ENCODE assay signal across 22 mouse cellular contexts in genomic region chr4:119181456-119181855, GRCm38 (mm10). TPM values are rescaled to one million over a fixed set of nuclear protein-coding genes. Genes with fewer than 3 reads are reported as not detected.
DNase-seq lines count a peak whose midpoint lies in the region; ATAC-seq and TF ChIP-seq lines count a peak whose summit lies in the region.
"Had no signal": no experiment of that assay in that cellular context is flagged by ENCODE, and none has a peak within 500 bp of the region (broad histone marks: within the 10 kb centered on the region; RNA-seq: fewer than 3 reads in every experiment).

No protein-coding gene starts in this region.

- peak overlapping the region; percentile 18; the same call in 1 of the 2 replicates for H3K27ac ChIP-seq in layer of hippocampus, adult 2 months
- peak overlapping the region; percentile 16; the same call in 1 of the 2 replicates for H3K27ac ChIP-seq in liver, embryonic 15.5 days (replicated peaks)
- H3K27ac ChIP-seq: embryonic facial prominence, embryonic 15.5 days; kidney, embryonic 15.5 days; limb, embryonic 13.5 days; macrophage; midbrain, embryonic 15.5 days; neural tube, embryonic 12.5 days had no signal

- no peak overlapping the region for H3K4me3 ChIP-seq in layer of hippocampus, adult 2 months
- H3K4me3 ChIP-seq in liver, embryonic 15.5 days (replicated peaks), result no peak overlapping the region
- H3K4me3 ChIP-seq: embryonic facial prominence, embryonic 15.5 days; kidney, embryonic 15.5 days; limb, embryonic 13.5 days; midbrain, embryonic 15.5 days; neural tube, embryonic 12.5 days had no signal

- H3K9ac ChIP-seq in liver, embryonic 15.5 days, result no peak overlapping the region
- H3K9ac ChIP-seq: embryonic facial prominence, embryonic 15.5 days; kidney, embryonic 15.5 days; limb, embryonic 13.5 days; midbrain, embryonic 15.5 days; neural tube, embryonic 12.5 days had no signal

- ATAC-seq in liver, embryonic 15.5 days (ENCODE audit: insufficient read depth), result no peak
- ATAC-seq: midbrain, embryonic 15.5 days had no signal

- DNase-seq in layer of hippocampus, adult 2 months (ENCODE audit: low spot score in 2 of 2), result no peak
- no peak for DNase-seq in layer of hippocampus, postnatal 10 days (ENCODE audit: low spot score in 2 of 2)
- peak; percentile 27 to 28 for DNase-seq in spleen, adult 18-20 months
- no peak for DNase-seq in spleen, postnatal 4 days (ENCODE audit: low spot score in 2 of 2)
- peak; percentile 90 for DNase-seq in splenic B cell, adult 2 months (ENCODE audit: low read depth, low spot score)
- no peak for DNase-seq in thymus, adult 18-20 months
- DNase-seq in urinary bladder, postnatal 25 days (ENCODE audit: low spot score), result no peak
- DNase-seq: cerebellum, adult 18-20 months had no signal

- no peaks in the 10 kb centered on the region for H3K27me3 ChIP-seq in liver, embryonic 15.5 days
- no peaks in the 10 kb centered on the region for H3K27me3 ChIP-seq in splenic B cell, adult 2 months (ENCODE audit: control insufficient read depth, insufficient read depth, low read length, poor library complexity, severe bottlenecking)
- H3K27me3 ChIP-seq: embryonic facial prominence, embryonic 15.5 days; kidney, embryonic 15.5 days; limb, embryonic 13.5 days; midbrain, embryonic 15.5 days; neural tube, embryonic 12.5 days had no signal

- no peak for TF ChIP-seq CTCF in layer of hippocampus, adult 2 months (conservative IDR thresholded peaks at IDR 0.05)

- no peaks in the 10 kb centered on the region for H3K9me3 ChIP-seq in liver, embryonic 15.5 days (replicated peaks)
- H3K9me3 ChIP-seq: embryonic facial prominence, embryonic 15.5 days; kidney, embryonic 15.5 days; limb, embryonic 13.5 days; midbrain, embryonic 15.5 days; neural tube, embryonic 12.5 days had no signal

- peaks cover 83% of the 10 kb centered on the region for H3K4me1 ChIP-seq in liver, embryonic 15.5 days (replicated peaks)
- H3K4me1 ChIP-seq: embryonic facial prominence, embryonic 15.5 days; limb, embryonic 13.5 days; midbrain, embryonic 15.5 days; neural tube, embryonic 12.5 days had no signal

- H3K4me2 ChIP-seq in liver, embryonic 15.5 days, result peak overlapping the region; percentile 25; the same call in 1 of the 2 replicates
- H3K4me2 ChIP-seq: embryonic facial prominence, embryonic 15.5 days; kidney, embryonic 15.5 days; limb, embryonic 13.5 days; midbrain, embryonic 15.5 days; neural tube, embryonic 12.5 days had no signal

- WGBS in liver, embryonic 15.5 days (ENCODE audit: insufficient replicate concordance), result 58% methylated on average over 9 of the region's 9 CpGs

- peaks cover 100% of the 10 kb centered on the region for H3K36me3 ChIP-seq in liver, embryonic 15.5 days (replicated peaks)
- no peaks in the 10 kb centered on the region for H3K36me3 ChIP-seq in splenic B cell, adult 2 months (ENCODE audit: control insufficient read depth, insufficient read depth, low read length, poor library complexity, severe bottlenecking)
- H3K36me3 ChIP-seq: embryonic facial prominence, embryonic 15.5 days; kidney, embryonic 15.5 days; limb, embryonic 13.5 days; midbrain, embryonic 15.5 days; neural tube, embryonic 12.5 days had no signal

RNA-seq across cellular contexts. Expression of gene Zfp691, which starts 7.5 kb away (rescaled TPM):
- 1 to 10 TPM; 6.1 to 6.5 TPM for total RNA-seq in layer of hippocampus, adult 2 months (2021)
- total RNA-seq in layer of hippocampus, postnatal 10 days (2021), result 1 to 10 TPM; 6.2 to 7.7 TPM
- 2.2 and 2.5 TPM in 2 replicates for polyA plus RNA-seq in liver, embryonic 15.5 days (2015; fragmentation: Nextera tagmentation; extraction: Ambion mirVana)

RNA-seq across cellular contexts. Expression of gene Ermap, which starts 8.4 kb away (rescaled TPM):
- under 1 TPM; 0.32 to 0.44 TPM for total RNA-seq in layer of hippocampus, adult 2 months (2021)
- total RNA-seq in layer of hippocampus, postnatal 10 days (2021), result under 1 TPM; 0.30 to 0.78 TPM
- polyA plus RNA-seq in liver, embryonic 15.5 days (2015; fragmentation: Nextera tagmentation; extraction: Ambion mirVana), result 386 and 428 TPM in 2 replicates
- total RNA-seq: heart, adult 18-20 months had no signal
- polyA plus RNA-seq: macrophage had no signal

RNA-seq across cellular contexts. Expression of gene Svbp, which starts 13.7 kb away (rescaled TPM):
- 10 to 100 TPM; 13.9 to 16.6 TPM for total RNA-seq in layer of hippocampus, adult 2 months (2021)
- total RNA-seq in layer of hippocampus, postnatal 10 days (2021), result 10 to 100 TPM; 33.6 to 36.7 TPM
- 82.6 and 91.9 TPM in 2 replicates for polyA plus RNA-seq in liver, embryonic 15.5 days (2015; fragmentation: Nextera tagmentation; extraction: Ambion mirVana)

RNA-seq across cellular contexts. Expression of gene Tmem269, which starts 36.6 kb away (rescaled TPM):
- under 1 TPM; 0.77 to 0.93 TPM for total RNA-seq in layer of hippocampus, adult 2 months (2021)
- total RNA-seq in layer of hippocampus, postnatal 10 days (2021), result not detected
- not detected in 2 replicates for polyA plus RNA-seq in liver, embryonic 15.5 days (2015; fragmentation: Nextera tagmentation; extraction: Ambion mirVana)
- total RNA-seq: adrenal gland, adult 18-20 months; ES-E14; heart, adult 18-20 months had no signal
- polyA plus RNA-seq: C2C12; forebrain, embryonic 11.5 days; hindbrain, embryonic 11.5 days; intestine, embryonic 14.5 days; kidney, embryonic 15.5 days; macrophage had no signal

RNA-seq across cellular contexts. Expression of gene AU022252, which starts 51.1 kb away (rescaled TPM):
- 10 to 100 TPM; 30.5 to 31.9 TPM for total RNA-seq in layer of hippocampus, adult 2 months (2021)
- total RNA-seq in layer of hippocampus, postnatal 10 days (2021), result 10 to 100 TPM; 32.0 to 39.1 TPM
- polyA plus RNA-seq in liver, embryonic 15.5 days (2015; fragmentation: Nextera tagmentation; extraction: Ambion mirVana), result 11.4 and 11.5 TPM in 2 replicates

Comparison
In these comparisons a context has a peak if more than half of its experiments do, and no peak if none do; other contexts are left out.
1. DNase-seq: peak in spleen, adult 18-20 months (2 of 2) and splenic B cell, adult 2 months (single experiment); none in layer of hippocampus, adult 2 months (0 of 2), layer of hippocampus, postnatal 10 days (0 of 2), spleen, postnatal 4 days (0 of 2), thymus, adult 18-20 months (0 of 2) and urinary bladder, postnatal 25 days (single experiment).